Mouse (Mus musculus) Patski (cell line): Measurements from ENCODE around the gene Krtap19-1. TPM values are rescaled to one million over a fixed set of nuclear protein-coding genes. Genes with fewer than 3 reads are reported as not detected.
A peak's percentile ranks its signal among the peaks of the same experiment; 100 is the strongest.

Experiments
- ATAC-seq: fragments of 100-300 bp; one replicate; pipeline ENCODE4 v1.8.0; 2021
- CTCF ChIA-PET: fragments of 350-600 bp; sonication (Branson Sonifier 250); formaldehyde crosslinking; loops from one replicate; lab custom pipeline; 2022; ENCODE audit warnings: inconsistent platforms; lab: Charles Lee
- POLR2A ChIA-PET: fragments of 350-600 bp; sonication (Branson Sonifier 250); formaldehyde crosslinking; loops from one replicate; lab custom pipeline; 2022; ENCODE audit warnings: antibody characterized with exemption, inconsistent platforms; lab: Charles Lee
- DNase-seq: peaks from one replicate; pipeline ENCODE4 v3.0.0-alpha.2; 2011; ENCODE audit warnings: low read depth, low spot score
- H3K27me3 ChIP-seq: fragments of 371-371 bp; one replicate; pipeline ENCODE4 v1.5.1; 2021
- CTCF ChIP-seq: fragments of 100-300 bp; IDR thresholded peaks from one replicate; pipeline ENCODE4 v1.5.1; 2021
- in situ Hi-C: fragments of 300-500 bp; cut with MboI; formaldehyde crosslinking; loops from 3 replicates; pipeline ENCODE4 v1.11.1; 2018; ENCODE audit warnings: low pct_unique_long_range_greater_than_20kb, mixed read lengths
- polyA plus RNA-seq: library from polyadenylated mRNA; unstranded; gene quantifications from one replicate; pipeline ENCODE4 v1.2.3, GENCODE M21; 2021

The Krtap19-1 gene
- polyA plus RNA-seq, 1 experiment from 2014 or later = not detected

- DNase-seq (no peak), ATAC-seq (no peak)
- ChIA-PET POLR2A (no interaction called here), CTCF (no interaction called here)
- TF ChIP-seq CTCF = no peak
- in situ Hi-C loops = loop anchor here (10.0 to 25.0 kb wide), 2 partner anchors 451 to 936 kb away; no protein-coding TSS in a partner anchor
- H3K27me3 ChIP-seq = peaks cover 22% of the 10 kb centered on the region
These were observed 43.0 kb downstream of the Krtap19-1 start, which contains the start of gene Krtap14 for GRCm38 (mm10) chr16:88826095-88826652. TSS of gene Krtap14 (minus strand) at chr16:88826145.

DNA sequence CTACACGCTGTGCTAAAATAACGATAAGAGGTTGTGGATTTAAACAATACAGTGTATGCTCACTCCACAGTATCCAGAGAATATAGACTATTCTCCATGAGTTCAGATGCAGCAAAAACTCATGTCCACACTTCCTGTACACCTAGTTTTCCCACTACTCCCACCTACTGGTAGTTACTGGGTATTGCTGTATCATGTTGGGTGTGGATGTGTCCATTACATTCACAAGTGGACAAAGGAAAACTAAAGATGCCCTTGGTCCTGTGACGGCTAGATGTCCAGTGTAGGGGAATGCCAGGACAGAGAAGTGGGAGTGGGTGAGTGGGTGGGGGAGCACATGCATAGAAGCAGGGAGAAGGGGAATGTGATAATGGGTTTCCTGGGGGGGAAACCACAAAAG is 45.5 kb downstream of the Krtap19-1 start:
- CTCF ChIA-PET = no interaction called here
- peaks cover 10% of the 10 kb centered on the region for H3K27me3 ChIP-seq
- POLR2A ChIA-PET = no interaction called here
- peak; percentile 70 for TF ChIP-seq CTCF
- in situ Hi-C loops = loop anchor here (10.0 kb wide), 1 partner anchor 449 kb away; no protein-coding TSS in a partner anchor
- DNase-seq (no peak), ATAC-seq (peak; percentile 65)

GRCm38 (mm10) chr16:88820066-88820465 is 49.1 kb downstream of the Krtap19-1 start, which contains the start of gene Krtap15:
TSS of gene Krtap15 (plus strand) at chr16:88820215.
- ChIA-PET CTCF (no interaction called here), POLR2A (no interaction called here)
- H3K27me3 ChIP-seq = peaks cover 5% of the 10 kb centered on the region
- in situ Hi-C loops = loop anchor here (10.0 kb wide), 1 partner anchor 445 kb away; no protein-coding TSS in a partner anchor
- ATAC-seq (no peak), DNase-seq (no peak)
- no peak for TF ChIP-seq CTCF

Other genes starting within 250 kb of the Krtap19-1 start
- gene 2310079G19Rik, start 241.7 kb downstream of the Krtap19-1 start, polyA plus RNA-seq = not detected
- gene Krtap26-1, start 221.6 kb downstream of the Krtap19-1 start, polyA plus RNA-seq = not detected
- not detected for gene Krtap27-1, start 197.7 kb downstream of the Krtap19-1 start, polyA plus RNA-seq
- gene 2310061N02Rik, start 161.4 kb downstream of the Krtap19-1 start, polyA plus RNA-seq = not detected
- gene Krtap13-1, start 140.5 kb downstream of the Krtap19-1 start, polyA plus RNA-seq = not detected
- gene Krtap13, start 117.8 kb downstream of the Krtap19-1 start, polyA plus RNA-seq = not detected
- gene 2310034C09Rik, start 110.6 kb downstream of the Krtap19-1 start, polyA plus RNA-seq = not detected
- not detected for gene 2310057N15Rik, start 95.2 kb downstream of the Krtap19-1 start, polyA plus RNA-seq
- not detected for gene Gm5965, start 91.5 kb downstream of the Krtap19-1 start, polyA plus RNA-seq
- not detected for gene Gm20741, start 57.2 kb downstream of the Krtap19-1 start, polyA plus RNA-seq
- not detected for gene Krtap15, start 49.2 kb downstream of the Krtap19-1 start, polyA plus RNA-seq
- gene Krtap14, start 43.3 kb downstream of the Krtap19-1 start, polyA plus RNA-seq = not detected
- gene Krtap19-2, start 4.9 kb upstream of the Krtap19-1 start, polyA plus RNA-seq = not detected
- not detected for gene Krtap19-3, start 8.6 kb upstream of the Krtap19-1 start, polyA plus RNA-seq
- gene Krtap19-4, start 15.7 kb upstream of the Krtap19-1 start, polyA plus RNA-seq = not detected
- not detected for gene Krtap19-5, start 27.0 kb upstream of the Krtap19-1 start, polyA plus RNA-seq
- not detected for gene Krtap19-9b, start 62.9 kb upstream of the Krtap19-1 start, polyA plus RNA-seq
- not detected for gene Krtap16-3, start 93.5 kb upstream of the Krtap19-1 start, polyA plus RNA-seq
- not detected for gene Krtap22-2, start 141.3 kb upstream of the Krtap19-1 start, polyA plus RNA-seq
- not detected for gene Gm10229, start 145.9 kb upstream of the Krtap19-1 start, polyA plus RNA-seq
- gene Krtap6-1, start 162.3 kb upstream of the Krtap19-1 start, polyA plus RNA-seq = not detected
- gene Gm10228, start 172.1 kb upstream of the Krtap19-1 start, polyA plus RNA-seq = not detected
- gene Krtap6-5, start 178.5 kb upstream of the Krtap19-1 start, polyA plus RNA-seq = not detected
- not detected for gene 1110025L11Rik, start 194.6 kb upstream of the Krtap19-1 start, polyA plus RNA-seq
- not detected for gene Krtap6-3, start 214.6 kb upstream of the Krtap19-1 start, polyA plus RNA-seq